In the genomic region with DNA sequence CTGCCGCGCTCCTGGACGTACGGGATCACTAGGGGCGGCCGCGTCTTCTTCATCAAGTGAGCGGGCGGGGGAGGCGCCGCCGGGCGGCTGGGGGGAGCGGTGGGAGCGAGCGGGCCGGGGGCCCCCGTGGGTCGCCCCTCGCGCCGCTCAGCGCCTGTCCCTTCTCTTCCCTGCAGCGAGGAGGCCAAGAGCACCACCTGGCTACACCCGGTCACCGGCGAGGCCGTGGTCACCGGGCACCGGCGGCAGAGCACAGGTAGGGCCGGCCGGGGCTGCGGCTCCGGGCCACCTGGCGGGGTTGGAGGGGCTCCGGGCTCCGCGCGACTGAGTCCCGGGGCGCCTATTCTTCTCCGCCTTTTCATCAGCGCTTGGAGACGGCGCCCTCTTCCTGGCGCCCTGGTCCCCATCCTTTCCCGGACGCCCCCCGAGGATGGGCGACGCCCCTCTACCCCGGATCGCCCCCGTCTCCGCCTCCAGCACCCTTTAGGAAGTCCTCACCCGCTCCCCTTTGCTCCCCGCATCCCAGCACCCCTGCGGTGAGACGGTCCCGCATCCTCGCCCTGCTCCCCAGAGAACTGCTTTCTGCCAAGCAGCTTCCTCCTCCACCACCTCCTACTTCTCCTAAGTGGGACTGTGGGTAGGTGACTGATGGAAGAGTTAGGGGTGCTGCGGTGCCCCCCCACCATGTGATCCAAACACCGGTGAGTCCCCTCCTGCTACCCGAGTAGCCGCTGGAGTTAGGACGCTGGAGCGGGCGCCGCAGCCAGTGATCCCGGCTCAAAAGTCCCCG, we compare ENCODE assay signal across 8 mouse cellular contexts. TPM values are rescaled to one million over a fixed set of nuclear protein-coding genes. Genes with fewer than 3 reads are reported as not detected.
A peak's percentile ranks its signal among the peaks of the same experiment; 100 is the strongest.
DNase-seq lines count a peak whose midpoint lies in the region; ATAC-seq and TF ChIP-seq lines count a peak whose summit lies in the region.

No protein-coding gene starts in this region.

- 0 out of 2 replicates have a peak, but pooled peaks have one; percentile 12 for TF ChIP-seq CTCF in intestine, postnatal 0 days (IDR thresholded peaks at IDR 0.05; ENCODE audit: low read depth)
- TF ChIP-seq CTCF in testis, adult 2 months (IDR thresholded peaks at IDR 0.05; ENCODE audit: control insufficient read depth, insufficient read depth, insufficient replicate concordance, low read depth, low read length): no peak

- WGBS in intestine, postnatal 0 days: under 1% methylated on average over 42 of the region's 72 CpGs
- under 1% methylated on average over 68 of the region's 72 CpGs for WGBS in liver, embryonic 12.5 days (ENCODE audit: insufficient replicate concordance)

- peak overlapping the region; percentile 87 for H3K27ac ChIP-seq in intestine, postnatal 0 days (ENCODE audit: low read depth, low read length)
- H3K27ac ChIP-seq in liver, embryonic 12.5 days: peak overlapping the region; percentile 71
- H3K27ac ChIP-seq in testis, adult 2 months (ENCODE audit: control insufficient read depth, insufficient read depth, low read depth, low read length): no peak overlapping the region

- peak overlapping the region; percentile 97 for H3K4me3 ChIP-seq in intestine, postnatal 0 days (ENCODE audit: low read depth, low read length)
- H3K4me3 ChIP-seq in liver, embryonic 12.5 days: peak overlapping the region; percentile 80
- H3K4me3 ChIP-seq in testis, adult 2 months (ENCODE audit: control insufficient read depth, low read depth, low read length): peak overlapping the region; percentile 85

- H3K4me1 ChIP-seq in intestine, postnatal 0 days (replicated peaks; ENCODE audit: control insufficient read depth, insufficient read depth, low read length): no peaks in the 10 kb centered on the region
- H3K4me1 ChIP-seq in liver, embryonic 12.5 days: peaks cover 13% of the 10 kb centered on the region
- H3K4me1 ChIP-seq in testis, adult 2 months (ENCODE audit: control insufficient read depth, insufficient read depth, low read length): peaks cover 8% of the 10 kb centered on the region

- no peaks in the 10 kb centered on the region for H3K9me3 ChIP-seq in intestine, postnatal 0 days (ENCODE audit: control insufficient read depth)
- H3K9me3 ChIP-seq in liver, embryonic 12.5 days (replicated peaks): no peaks in the 10 kb centered on the region

- peaks cover 10% of the 10 kb centered on the region for H3K36me3 ChIP-seq in intestine, postnatal 0 days (ENCODE audit: control insufficient read depth, insufficient read depth)
- peaks cover 9% of the 10 kb centered on the region for H3K36me3 ChIP-seq in liver, embryonic 12.5 days
- H3K36me3 ChIP-seq in testis, adult 2 months (ENCODE audit: control insufficient read depth, insufficient read depth, low read length): no peaks in the 10 kb centered on the region

- peak; percentile 18 for DNase-seq in gastrocnemius, adult 18-20 months (ENCODE audit: low spot score)
- no peak for DNase-seq in gastrocnemius, postnatal 10 days
- peak; percentile 65 for DNase-seq in embryo, embryonic 11 days
- peak; percentile 94 for DNase-seq in heart, adult 11 months
- peak; percentile 80 for DNase-seq in neural tube, embryonic 10.5 days (ENCODE audit: extremely low spot score, low spot score)

- H3K4me2 ChIP-seq in intestine, postnatal 0 days (replicated peaks; ENCODE audit: low read depth): peak overlapping the region; percentile 83
- H3K4me2 ChIP-seq in liver, embryonic 12.5 days: peak overlapping the region; percentile 92

- TF ChIP-seq POLR2A in testis, adult 2 months (IDR thresholded peaks at IDR 0.05; ENCODE audit: control insufficient read depth, low read depth, low read length): no peak

- peak overlapping the region; percentile 97 for H3K9ac ChIP-seq in intestine, postnatal 0 days (ENCODE audit: low read depth, low read length)
- peak overlapping the region; percentile 79 for H3K9ac ChIP-seq in liver, embryonic 12.5 days

- ATAC-seq in intestine, postnatal 0 days: peak; percentile 72
- peak; percentile 70 for ATAC-seq in liver, embryonic 12.5 days

- no peaks in the 10 kb centered on the region for H3K27me3 ChIP-seq in intestine, postnatal 0 days (replicated peaks; ENCODE audit: control insufficient read depth, insufficient read depth, low read length)
- H3K27me3 ChIP-seq in liver, embryonic 12.5 days (replicated peaks): peaks cover 19% of the 10 kb centered on the region
- no peaks in the 10 kb centered on the region for H3K27me3 ChIP-seq in testis, adult 2 months (ENCODE audit: control insufficient read depth, insufficient read depth, low read length)

RNA-seq across cellular contexts. Expression of a gene that starts 0.5 kb away (rescaled TPM):
- total RNA-seq in gastrocnemius, adult 18-20 months (2021): 10 to 100 TPM; 10.0 to 10.5 TPM
- total RNA-seq in gastrocnemius, postnatal 10 days (2021): 10 to 100 TPM; 20.0 to 23.4 TPM
- 17.9 and 18.0 TPM in 2 replicates for polyA plus RNA-seq in intestine, postnatal 0 days (2015; fragmentation: Nextera tagmentation; extraction: Ambion mirVana)
- polyA plus RNA-seq in liver, embryonic 12.5 days (2016; fragmentation: Nextera tagmentation; extraction: Ambion mirVana): 12.4 and 12.8 TPM in 2 replicates
- 54.8 and 56.6 TPM in 2 replicates for polyA plus RNA-seq in testis, adult 2 months (2012; rRNA removed)
